Mouse (Mus musculus) G1E (cell line): ENCODE measurements around the gene Rnf103. TPM values are rescaled to one million over a fixed set of nuclear protein-coding genes. Genes with fewer than 3 reads are reported as not detected.

Experiments
- ATAC-seq: 2 replicates; pipeline ENCODE4 v1.8.0; 2016; ENCODE audit warnings: mild to moderate bottlenecking; ENCODE audit not compliant: insufficient number of reproducible peaks, poor library complexity, low FRiP score, severe bottlenecking; ENCODE audit errors: extremely low read depth
- DNase-seq: peaks from one replicate; pipeline ENCODE4 v3.0.0; 2012; ENCODE audit warnings: low spot score
- H3K27me3 ChIP-seq: 2 replicates; pipeline ENCODE4 v1.6.1; 2012; ENCODE audit warnings: mild to moderate bottlenecking, low read length, inconsistent platforms; ENCODE audit not compliant: insufficient read depth
- H3K36me3 ChIP-seq: replicated peaks from 2 replicates; pipeline ENCODE3; 2012; ENCODE audit warnings: mild to moderate bottlenecking, inconsistent platforms
- H3K4me1 ChIP-seq: 2 replicates; pipeline ENCODE4 v1.6.1; 2012; ENCODE audit warnings: low read depth, low read length, inconsistent platforms, mixed read lengths; ENCODE audit not compliant: insufficient read depth
- H3K4me3 ChIP-seq: 2 replicates; pipeline ENCODE4 v1.5.1; 2012; ENCODE audit warnings: low read depth, mild to moderate bottlenecking, inconsistent platforms, low read length, moderate library complexity, mixed read lengths
- H3K9me3 ChIP-seq: replicated peaks from 2 replicates; pipeline ENCODE4 v1.6.1; 2012; ENCODE audit warnings: inconsistent platforms
- CTCF ChIP-seq: IDR thresholded peaks from 2 replicates; pipeline ENCODE4 v1.5.1; 2012; ENCODE audit warnings: low read depth, low read length, inconsistent platforms, mixed read lengths
- GATA1 ChIP-seq: IDR thresholded peaks from 2 replicates; pipeline ENCODE4 v1.6.1; 2012; ENCODE audit warnings: borderline replicate concordance, low read length, inconsistent platforms, mixed read lengths
- GATA2 ChIP-seq: IDR thresholded peaks from 2 replicates; pipeline ENCODE4 v1.6.1; 2012; ENCODE audit warnings: low read depth, low read length, inconsistent platforms, borderline replicate concordance
- POLR2AphosphoS5 ChIP-seq: IDR thresholded peaks from 2 replicates; pipeline ENCODE4 v1.6.1; 2012; ENCODE audit warnings: low read depth, low read length, inconsistent platforms; ENCODE audit not compliant: insufficient replicate concordance
- TAL1 ChIP-seq: conservative IDR thresholded peaks from 2 replicates; pipeline ENCODE4 v1.6.1; 2012; ENCODE audit warnings: low read depth, low read length, inconsistent platforms, mixed read lengths
- polyA plus RNA-seq: library from polyadenylated mRNA; stranded (reverse); fragments of >175 nt; gene quantifications from 2 replicates; pipeline ENCODE4 v1.2.3, GENCODE M21; 2012
- total RNA-seq, 2 experiments: library from RNA; stranded (forward) in 1 of 2; stranded (reverse) in 1 of 2; fragments of 200-1000 nt in 1 of 2; fragments of >200 nt in 1 of 2; fragmentation: Nextera tagmentation in 1 of 2; gene quantifications; 2 replicates each; pipeline ENCODE4 v1.2.3; 2014 to 2017

The Rnf103 gene
- total and polyA plus RNA-seq, 3 experiments: 7.3 to 18.3 (median 14.2) TPM

DNA sequence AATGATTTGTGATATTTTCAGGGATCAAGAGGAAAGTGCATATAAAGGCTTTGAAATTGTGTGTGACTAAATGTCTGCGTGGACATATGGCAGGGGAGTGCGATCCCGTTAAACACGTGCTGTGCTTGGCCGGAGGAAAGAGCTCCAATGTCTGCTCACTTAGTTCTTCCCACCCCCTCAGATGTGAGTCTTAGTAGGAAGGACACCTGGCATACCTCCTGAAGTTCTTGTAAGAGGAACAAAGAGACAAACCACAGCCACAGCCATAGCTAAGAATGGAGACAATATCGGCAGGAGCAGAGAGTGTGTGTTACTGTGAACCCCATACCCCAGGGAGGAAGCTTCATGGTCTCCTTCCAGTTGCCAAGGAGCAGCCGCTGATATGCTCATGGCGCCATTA is 36.5 kb downstream of the Rnf103 start:
- ATAC-seq (no peak), DNase-seq (no peak)
- Histone ChIP-seq H3K27me3 (peaks cover 32% of the 10 kb centered on the region), H3K9me3 (no peaks in the 10 kb centered on the region), H3K4me1 (no peaks in the 10 kb centered on the region), H3K36me3 (no peaks in the 10 kb centered on the region), H3K4me3 (no peak overlapping the region)
- no peak for TF ChIP-seq POLR2AphosphoS5
- TF ChIP-seq GATA1: no peak
- TF ChIP-seq GATA2: no peak
- TF ChIP-seq TAL1: no peak
- TF ChIP-seq CTCF: no peak

DNA sequence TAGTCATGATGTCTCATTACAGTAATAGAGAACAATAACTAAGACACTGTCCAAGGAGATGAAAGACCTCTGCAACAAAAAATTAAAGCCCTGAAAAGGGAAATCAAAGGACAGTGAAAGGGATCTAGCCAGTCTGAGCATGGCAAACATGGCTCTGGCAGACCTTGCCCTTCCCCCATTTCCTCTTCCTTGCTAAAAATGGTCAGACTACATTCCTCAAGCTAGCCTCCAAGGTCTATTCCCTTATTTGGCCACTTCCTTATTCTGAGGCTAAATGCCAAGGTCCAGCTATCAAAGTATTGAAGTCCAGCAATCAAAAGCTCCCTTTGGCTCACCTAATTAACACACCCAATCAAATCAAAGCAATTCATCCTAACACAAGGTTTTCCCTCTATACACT is 43.6 kb downstream of the Rnf103 start:
- ATAC-seq: no peak
- Histone ChIP-seq H3K4me1 (no peaks in the 10 kb centered on the region), H3K36me3 (no peaks in the 10 kb centered on the region), H3K9me3 (no peaks in the 10 kb centered on the region), H3K27me3 (peaks cover 40% of the 10 kb centered on the region), H3K4me3 (no peak overlapping the region)
- TF ChIP-seq CTCF (no peak), GATA2 (no peak), POLR2AphosphoS5 (no peak), TAL1 (no peak), GATA1 (no peak)
- DNase-seq: no peak

DNA sequence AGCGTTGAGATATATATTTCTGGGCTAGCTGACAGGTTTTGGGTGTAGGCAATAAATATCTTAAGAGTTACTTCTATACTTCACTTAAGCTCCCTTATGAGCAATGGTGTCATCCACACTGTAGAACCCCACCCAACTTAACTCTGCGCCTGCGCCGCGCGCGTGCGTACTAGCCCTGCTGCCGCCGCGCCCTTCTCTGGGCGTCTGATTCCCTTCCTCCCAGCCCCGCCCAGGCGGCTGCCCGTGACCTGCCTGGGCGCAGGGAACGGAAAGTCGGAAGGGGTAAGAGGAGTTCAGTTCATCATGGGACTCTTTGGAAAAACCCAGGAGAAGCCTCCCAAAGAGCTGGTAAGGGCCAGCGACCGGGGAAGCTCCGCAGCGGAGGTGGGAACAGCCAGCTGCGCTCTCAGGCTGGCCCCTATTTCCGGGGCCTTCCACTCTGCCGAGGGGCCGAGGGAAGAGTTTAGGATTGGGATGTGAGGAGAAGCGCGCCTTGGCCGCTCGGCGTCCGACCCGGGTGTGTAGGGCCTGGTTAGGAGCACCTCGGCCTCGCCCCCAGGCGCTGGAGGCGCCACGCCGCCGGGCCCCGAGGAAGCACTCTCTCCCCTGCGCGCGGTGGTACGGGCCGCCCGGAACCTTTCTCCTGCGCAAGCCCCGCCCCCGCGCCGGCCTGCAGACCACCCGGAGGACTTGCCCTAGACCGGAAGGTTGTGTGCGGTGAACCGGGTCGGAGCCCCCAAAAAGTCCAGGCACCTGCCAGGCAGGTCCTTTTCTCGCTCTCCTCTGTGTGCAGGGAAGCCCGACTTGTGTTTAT is 50.2 kb downstream of the Rnf103 start, which contains the start of gene Chmp3:
Gene Chmp3 (plus strand): TSS at position 112 of the 814 bp plus-strand sequence.
- no peak for TF ChIP-seq TAL1
- TF ChIP-seq GATA1: no peak
- TF ChIP-seq POLR2AphosphoS5: no peak
- TF ChIP-seq CTCF: no peak
- TF ChIP-seq GATA2: no peak
- peaks cover 2% of the 10 kb centered on the region; the same call in 1 of the 2 replicates for H3K27me3 ChIP-seq
- H3K4me1 ChIP-seq: peaks cover 13% of the 10 kb centered on the region
- H3K4me3 ChIP-seq: peak within 1 kb of the TSS; percentile 85
- DNase-seq (peak; percentile 81), ATAC-seq (peak; percentile 83)
- H3K36me3 ChIP-seq: peaks cover 15% of the 10 kb centered on the region
- no peaks in the 10 kb centered on the region for H3K9me3 ChIP-seq

DNA sequence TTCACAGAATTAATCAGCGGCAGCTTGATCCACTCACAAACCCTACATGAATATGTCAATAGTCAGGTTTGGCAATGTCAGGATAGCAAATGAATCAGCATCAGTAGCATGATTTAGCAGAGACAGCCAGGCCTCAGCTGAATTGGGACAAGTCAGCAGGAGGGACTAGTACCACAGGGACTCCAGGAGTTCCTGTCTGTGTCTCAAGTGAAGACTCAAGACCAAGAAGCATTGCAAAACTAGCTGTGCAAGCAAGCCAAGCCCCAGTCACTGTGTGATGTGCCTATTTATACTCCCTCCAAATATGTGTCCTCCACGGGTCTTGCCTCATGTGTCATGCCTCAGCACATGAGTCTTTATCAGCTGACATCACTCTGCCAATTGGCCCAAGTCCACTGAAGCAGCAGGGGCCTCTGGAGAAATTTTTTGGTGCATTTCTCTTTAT is 61.8 kb downstream of the Rnf103 start:
- no peak; the same call in 1 of the 2 replicates for ATAC-seq
- TF ChIP-seq CTCF (no peak), GATA2 (no peak), GATA1 (no peak), TAL1 (no peak), POLR2AphosphoS5 (no peak)

GRCm38 (mm10) chr6:71556826-71557225 is 63.1 kb downstream of the Rnf103 start:
- no peak for TF ChIP-seq TAL1
- no peak for TF ChIP-seq POLR2AphosphoS5
- no peak for TF ChIP-seq GATA2
- TF ChIP-seq CTCF: no peak
- TF ChIP-seq GATA1: no peak
- Histone ChIP-seq H3K36me3 (peaks cover 43% of the 10 kb centered on the region), H3K4me3 (no peak overlapping the region), H3K27me3 (no peaks in the 10 kb centered on the region), H3K4me1 (peaks cover 5% of the 10 kb centered on the region), H3K9me3 (no peaks in the 10 kb centered on the region)
- no peak for ATAC-seq
- DNase-seq: no peak

More for the DNA sequence above, 61.8 kb downstream of the Rnf103 start:
- H3K4me1 ChIP-seq: peaks cover 5% of the 10 kb centered on the region
- H3K4me3 ChIP-seq: no peak overlapping the region
- no peaks in the 10 kb centered on the region for H3K27me3 ChIP-seq
- no peaks in the 10 kb centered on the region for H3K9me3 ChIP-seq
- H3K36me3 ChIP-seq: peaks cover 33% of the 10 kb centered on the region
- DNase-seq: no peak

Other genes with a start within 250 kb of the Rnf103 start
- 85.5 and 90.2 TPM in 2 replicates for gene Krcc1, start 222.2 kb upstream of the Rnf103 start, total RNA-seq (2014; fragmentation: Nextera tagmentation)
- gene Krcc1, start 222.2 kb upstream of the Rnf103 start, total RNA-seq (2017): 113 and 123 TPM in 2 replicates
- gene Krcc1, start 222.2 kb upstream of the Rnf103 start, polyA plus RNA-seq: 50.1 and 64.3 TPM in 2 replicates
- not detected in 2 replicates for gene Smyd1, start 171.7 kb upstream of the Rnf103 start, total RNA-seq (2014; fragmentation: Nextera tagmentation)
- 0.16 and 0.64 TPM in 2 replicates for gene Smyd1, start 171.7 kb upstream of the Rnf103 start, total RNA-seq (2017)
- not detected in 2 replicates for gene Smyd1, start 171.7 kb upstream of the Rnf103 start, polyA plus RNA-seq
- not detected in 2 replicates for gene Cd8b1, start 171.1 kb upstream of the Rnf103 start, total RNA-seq (2014; fragmentation: Nextera tagmentation)
- gene Cd8b1, start 171.1 kb upstream of the Rnf103 start, total RNA-seq (2017): 0.11 and 0.23 TPM in 2 replicates
- gene Cd8b1, start 171.1 kb upstream of the Rnf103 start, polyA plus RNA-seq: not detected in 2 replicates
- gene Cd8a, start 120.5 kb upstream of the Rnf103 start, total RNA-seq (2014; fragmentation: Nextera tagmentation): not detected in 2 replicates
- 0.12 and 0.22 TPM in 2 replicates for gene Cd8a, start 120.5 kb upstream of the Rnf103 start, total RNA-seq (2017)
- gene Cd8a, start 120.5 kb upstream of the Rnf103 start, polyA plus RNA-seq: not detected in 2 replicates
- gene Rmnd5a, start 53.3 kb upstream of the Rnf103 start, total RNA-seq (2014; fragmentation: Nextera tagmentation): 89.4 and 90.3 TPM in 2 replicates
- 51.9 and 65.9 TPM in 2 replicates for gene Rmnd5a, start 53.3 kb upstream of the Rnf103 start, total RNA-seq (2017)
- gene Rmnd5a, start 53.3 kb upstream of the Rnf103 start, polyA plus RNA-seq: 7.4 and 7.8 TPM in 2 replicates
- 27.7 and 30.0 TPM in 2 replicates for gene Chmp3, start 49.9 kb downstream of the Rnf103 start, total RNA-seq (2014; fragmentation: Nextera tagmentation)
- 87.1 and 101 TPM in 2 replicates for gene Chmp3, start 49.9 kb downstream of the Rnf103 start, total RNA-seq (2017)
- gene Chmp3, start 49.9 kb downstream of the Rnf103 start, polyA plus RNA-seq: 14.7 and 25.6 TPM in 2 replicates
- 196 TPM in 2 replicates for gene Kdm3a, start 139.1 kb downstream of the Rnf103 start, total RNA-seq (2014; fragmentation: Nextera tagmentation)
- 142 and 144 TPM in 2 replicates for gene Kdm3a, start 139.1 kb downstream of the Rnf103 start, total RNA-seq (2017)
- 5.5 and 8.2 TPM in 2 replicates for gene Kdm3a, start 139.1 kb downstream of the Rnf103 start, polyA plus RNA-seq
- not detected in 2 replicates for gene Reep1, start 213.7 kb downstream of the Rnf103 start, total RNA-seq (2014; fragmentation: Nextera tagmentation)
- 0.12 and 0.16 TPM in 2 replicates for gene Reep1, start 213.7 kb downstream of the Rnf103 start, total RNA-seq (2017)
- not detected in 2 replicates for gene Reep1, start 213.7 kb downstream of the Rnf103 start, polyA plus RNA-seq